Mouse (Mus musculus): ENCODE measurements around the gene Agap1. TPM values are rescaled to one million over a fixed set of nuclear protein-coding genes. Genes with fewer than 3 reads are reported as not detected.

Gene Agap1
- polyA plus RNA-seq, 1 experiment from 2014 or later: 11.5 TPM

- no peak overlapping the region for H3K4me3 ChIP-seq
- WGBS: 5% methylated on average over 30 of the region's 34 CpGs
These were observed 485.5 kb downstream of the Agap1 start for GRCm38 (mm10) chr1:89939981-89940726.

GRCm38 (mm10) chr1:89940961-89941524, 486.4 kb downstream of the Agap1 start:
- 19% methylated on average over 15 of the region's 15 CpGs for WGBS

More at GRCm38 (mm10) chr1:89939981-89940726, 485.5 kb downstream of the Agap1 start:
- no peak overlapping the region for H3K27ac ChIP-seq
- H3K9ac ChIP-seq: no peak overlapping the region
- H3K4me2 ChIP-seq: peak overlapping the region; percentile 43
- peak; percentile 47; the same call in 1 of the 2 replicates for ATAC-seq (ENCODE audit: borderline replicate concordance, extremely low read depth, low FRiP score, low TSS enrichment)
- peaks cover 97% of the 10 kb centered on the region for H3K27me3 ChIP-seq
- H3K36me3 ChIP-seq: no peaks in the 10 kb centered on the region
- H3K9me3 ChIP-seq: no peaks in the 10 kb centered on the region
- H3K4me1 ChIP-seq: peaks cover 16% of the 10 kb centered on the region

GRCm38 (mm10) chr1:89941701-89942381, 487.2 kb downstream of the Agap1 start:
- under 1% methylated on average over 40 of the region's 40 CpGs for WGBS
- no peak overlapping the region for H3K27ac ChIP-seq
- no peak overlapping the region for H3K9ac ChIP-seq
- no peaks in the 10 kb centered on the region for H3K9me3 ChIP-seq
- no peaks in the 10 kb centered on the region for H3K36me3 ChIP-seq
- peak overlapping the region; percentile 43 for H3K4me2 ChIP-seq
- no peak for ATAC-seq (ENCODE audit: borderline replicate concordance, extremely low read depth, low FRiP score, low TSS enrichment)
- H3K4me3 ChIP-seq: peak overlapping the region; percentile 14
- peaks cover 93% of the 10 kb centered on the region for H3K27me3 ChIP-seq
- H3K4me1 ChIP-seq: peaks cover 16% of the 10 kb centered on the region

More at GRCm38 (mm10) chr1:89940961-89941524, 486.4 kb downstream of the Agap1 start:
- H3K4me2 ChIP-seq: no peak overlapping the region
- H3K9me3 ChIP-seq: no peaks in the 10 kb centered on the region
- peaks cover 97% of the 10 kb centered on the region for H3K27me3 ChIP-seq
- ATAC-seq (ENCODE audit: borderline replicate concordance, extremely low read depth, low FRiP score, low TSS enrichment): no peak
- H3K4me3 ChIP-seq: no peak overlapping the region; the same call in 1 of the 2 replicates
- no peak overlapping the region for H3K9ac ChIP-seq
- H3K27ac ChIP-seq: no peak overlapping the region
- H3K36me3 ChIP-seq: no peaks in the 10 kb centered on the region
- peaks cover 16% of the 10 kb centered on the region for H3K4me1 ChIP-seq

- H3K36me3 ChIP-seq: no peaks in the 10 kb centered on the region
- H3K9me3 ChIP-seq: no peaks in the 10 kb centered on the region
- H3K4me2 ChIP-seq: peak overlapping the region; percentile 43
- H3K27ac ChIP-seq: no peak overlapping the region
- no peak for ATAC-seq (ENCODE audit: borderline replicate concordance, extremely low read depth, low FRiP score, low TSS enrichment)
- H3K27me3 ChIP-seq: peaks cover 90% of the 10 kb centered on the region
- peaks cover 16% of the 10 kb centered on the region for H3K4me1 ChIP-seq
- WGBS: 7% methylated on average over 15 of the region's 15 CpGs
- H3K4me3 ChIP-seq: peak overlapping the region; percentile 14; the same call in 1 of the 2 replicates
- H3K9ac ChIP-seq: no peak overlapping the region
These were observed 487.9 kb downstream of the Agap1 start for GRCm38 (mm10) chr1:89942395-89942976.

- Histone ChIP-seq H3K36me3 (no peaks in the 10 kb centered on the region), H3K27ac (no peak overlapping the region), H3K9me3 (no peaks in the 10 kb centered on the region), H3K4me2 (no peak overlapping the region), H3K9ac (no peak overlapping the region), H3K4me3 (no peak overlapping the region), H3K27me3 (peaks cover 89% of the 10 kb centered on the region), H3K4me1 (peaks cover 16% of the 10 kb centered on the region)
- ATAC-seq (ENCODE audit: borderline replicate concordance, extremely low read depth, low FRiP score, low TSS enrichment): no peak
- WGBS: 3% methylated on average over 16 of the region's 16 CpGs
These were observed 488.6 kb downstream of the Agap1 start for GRCm38 (mm10) chr1:89943202-89943601.

Measured in lung, embryonic 15.5 days (tissue).